Mouse (Mus musculus) lung, embryonic 16.5 days (tissue): ENCODE data around the gene Lpar3. TPM values are rescaled to one million over a fixed set of nuclear protein-coding genes. Genes with fewer than 3 reads are reported as not detected.
A peak's percentile ranks its signal among the peaks of the same experiment; 100 is the strongest.

Experiments used
- ATAC-seq: fragments of 200-750 bp; cut with Nextera tagmentation; 2 replicates; pipeline ENCODE4 v1.8.0; 2017; ENCODE audit warnings: low read depth, mild to moderate bottlenecking, moderate library complexity
- H3K27ac ChIP-seq: fragments of 300-500 bp; sonication (generic); 2 replicates; pipeline ENCODE4 v1.5.1; 2014; ENCODE audit warnings: mild to moderate bottlenecking, control low read depth, low read length
- H3K27me3 ChIP-seq: fragments of 300-500 bp; sonication (generic); 2 replicates; pipeline ENCODE4 v1.6.1; 2014; ENCODE audit warnings: low read depth, low read length, mixed read lengths; ENCODE audit not compliant: control insufficient read depth, insufficient read depth
- H3K36me3 ChIP-seq: fragments of 300-500 bp; sonication (generic); 2 replicates; pipeline ENCODE4 v1.6.1; 2014; ENCODE audit warnings: low read length; ENCODE audit not compliant: control insufficient read depth, insufficient read depth
- H3K4me1 ChIP-seq: fragments of 300-500 bp; sonication (generic); replicated peaks from 2 replicates; pipeline ENCODE4 v1.6.1; 2014; ENCODE audit warnings: low read length, mixed read lengths; ENCODE audit not compliant: control insufficient read depth, insufficient read depth
- H3K4me2 ChIP-seq: fragments of 300-500 bp; sonication (generic); 2 replicates; pipeline ENCODE4 v1.6.1; 2014; ENCODE audit warnings: low read depth, low read length, control low read depth
- H3K4me3 ChIP-seq: fragments of 300-500 bp; sonication (generic); 2 replicates; pipeline ENCODE4 v1.5.1; 2014; ENCODE audit warnings: mild to moderate bottlenecking, low read length, control low read depth
- H3K9ac ChIP-seq: fragments of 300-500 bp; sonication (generic); 2 replicates; pipeline ENCODE4 v1.6.1; 2014; ENCODE audit warnings: low read length, control low read depth
- H3K9me3 ChIP-seq: fragments of 300-500 bp; sonication (generic); 2 replicates; pipeline ENCODE4 v1.6.1; 2016; ENCODE audit warnings: low read length; ENCODE audit not compliant: control insufficient read depth
- WGBS: fragments of 180-500 bp; shearing (Covaris S2); extraction: QIAGEN DNeasy Blood & Tissue Kit; methylation state at CpG from one replicate; pipeline ENCODE4 v1.1.7; 2014; 5-methylcytosine and 5-hydroxymethylcytosine counted together
- polyA plus RNA-seq: library from polyadenylated mRNA; unstranded; fragments of >200 nt; fragmentation: Nextera tagmentation; extraction: Ambion mirVana; gene quantifications from 2 replicates; pipeline ENCODE4 v1.2.1, GENCODE M21; 2015

Gene Lpar3
- polyA plus RNA-seq, 1 experiment from 2014 or later = 2.5 TPM

DNA sequence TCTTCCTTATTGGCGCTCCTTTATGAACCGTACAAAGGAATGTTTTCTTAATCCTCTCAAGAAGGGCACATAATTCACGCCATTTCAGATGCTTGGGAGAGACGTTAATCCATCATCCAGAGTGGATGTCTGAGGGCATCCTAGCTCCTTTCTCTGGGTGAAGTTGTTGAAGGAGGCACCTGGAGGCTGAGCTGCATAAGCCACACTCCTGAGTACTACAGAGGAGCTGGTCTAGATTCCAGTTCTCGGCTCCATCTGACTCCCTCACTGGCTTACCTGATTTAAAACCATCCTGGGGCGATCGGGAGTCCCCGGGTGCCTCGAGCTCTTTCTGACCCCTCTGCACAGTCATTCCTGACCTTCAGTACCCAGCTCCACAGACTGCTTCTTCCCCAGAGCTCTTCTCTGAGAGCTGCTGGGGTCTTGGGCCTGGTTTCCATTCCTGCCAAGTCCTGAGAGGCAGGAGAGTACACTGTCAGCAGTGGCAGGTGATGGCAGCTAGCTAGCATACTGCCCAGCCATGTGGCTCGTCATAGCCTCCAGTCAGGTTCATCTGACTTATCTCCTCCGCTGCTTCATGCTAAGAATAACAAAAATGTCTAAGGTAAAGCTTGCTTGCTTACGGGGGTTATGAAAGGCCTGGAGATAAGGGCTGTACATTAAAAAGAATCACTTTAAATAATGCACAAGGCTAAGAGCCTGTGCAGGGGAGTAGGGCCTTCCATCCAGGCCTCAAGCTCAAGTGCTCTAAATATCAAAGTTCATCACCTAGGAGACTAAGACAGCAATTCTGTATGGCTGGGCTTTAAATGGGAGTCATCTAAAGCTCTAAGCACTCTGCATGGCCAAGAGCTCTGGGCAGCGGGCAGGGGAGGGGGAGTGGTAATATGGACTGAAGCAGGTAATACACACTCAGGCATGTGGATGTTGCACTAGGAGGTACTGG is 57.7 kb downstream of the Lpar3 start:
- H3K27me3 ChIP-seq = no peaks in the 10 kb centered on the region
- H3K9ac ChIP-seq = no peak overlapping the region
- H3K9me3 ChIP-seq = no peaks in the 10 kb centered on the region
- H3K4me2 ChIP-seq = no peak overlapping the region
- no peak overlapping the region for H3K27ac ChIP-seq
- no peak for ATAC-seq
- H3K4me1 ChIP-seq = peaks cover 10% of the 10 kb centered on the region; the same call in 1 of the 2 replicates
- no peak overlapping the region for H3K4me3 ChIP-seq
- no peaks in the 10 kb centered on the region for H3K36me3 ChIP-seq
- WGBS = 58% methylated on average over 13 of the region's 13 CpGs

DNA sequence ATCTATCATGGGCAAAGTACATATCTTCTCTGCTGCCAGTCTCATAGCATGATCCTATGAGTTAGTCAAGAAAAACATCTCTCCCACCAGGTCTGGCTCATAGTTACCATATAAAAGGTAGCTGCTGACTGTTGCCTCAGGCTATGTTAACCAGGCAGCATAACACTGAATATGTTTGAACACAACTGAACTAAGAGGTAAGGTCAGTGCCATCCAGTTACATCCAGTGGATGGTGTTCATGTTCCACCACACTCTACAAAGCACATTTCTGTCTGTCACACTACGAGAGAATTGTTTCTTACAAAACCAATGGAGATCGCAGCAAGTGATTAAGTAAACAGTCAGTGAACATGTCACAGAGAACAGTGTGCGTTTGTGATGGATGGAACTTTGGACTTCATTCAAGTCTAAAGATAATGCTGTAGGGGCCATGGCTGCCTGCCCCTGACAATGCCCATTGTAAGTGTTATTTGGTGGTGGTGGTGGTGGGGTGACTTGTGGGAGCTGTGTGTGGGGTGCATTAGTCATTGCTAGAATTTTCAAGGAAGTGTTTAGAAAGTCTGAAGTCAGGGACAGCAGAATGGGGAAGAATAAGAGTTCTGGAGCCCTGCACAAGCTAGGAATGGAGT is 63.1 kb downstream of the Lpar3 start:
- peak; percentile 56; the same call in 1 of the 2 replicates for ATAC-seq

GRCm38 (mm10) chr3:146286118-146286517 is 65.4 kb downstream of the Lpar3 start:
- Histone ChIP-seq H3K27ac (no peak overlapping the region), H3K4me1 (0 out of 2 replicates have a peak, but pooled peaks cover 3% of the 10 kb centered on the region), H3K27me3 (no peaks in the 10 kb centered on the region), H3K36me3 (no peaks in the 10 kb centered on the region), H3K4me3 (no peak overlapping the region), H3K9ac (no peak overlapping the region), H3K4me2 (no peak overlapping the region), H3K9me3 (no peaks in the 10 kb centered on the region)
- 52% methylated on average over 4 of the region's 4 CpGs for WGBS
- no peak for ATAC-seq

More for the DNA sequence above, 63.1 kb downstream of the Lpar3 start:
- Histone ChIP-seq H3K4me1 (0 out of 2 replicates have a peak, but pooled peaks cover 3% of the 10 kb centered on the region), H3K9ac (no peak overlapping the region), H3K27ac (no peak overlapping the region), H3K36me3 (no peaks in the 10 kb centered on the region), H3K4me2 (no peak overlapping the region), H3K9me3 (no peaks in the 10 kb centered on the region), H3K4me3 (no peak overlapping the region), H3K27me3 (no peaks in the 10 kb centered on the region)
- WGBS = 12% methylated on average over 3 of the region's 3 CpGs

GRCm38 (mm10) chr3:146291928-146292327 is 71.2 kb downstream of the Lpar3 start:
- Histone ChIP-seq H3K9me3 (no peaks in the 10 kb centered on the region), H3K27me3 (no peaks in the 10 kb centered on the region), H3K9ac (no peak overlapping the region), H3K27ac (no peak overlapping the region), H3K4me3 (no peak overlapping the region), H3K36me3 (no peaks in the 10 kb centered on the region), H3K4me1 (no peaks in the 10 kb centered on the region), H3K4me2 (no peak overlapping the region)
- ATAC-seq = no peak
- WGBS = 49% methylated on average over 3 of the region's 3 CpGs

DNA sequence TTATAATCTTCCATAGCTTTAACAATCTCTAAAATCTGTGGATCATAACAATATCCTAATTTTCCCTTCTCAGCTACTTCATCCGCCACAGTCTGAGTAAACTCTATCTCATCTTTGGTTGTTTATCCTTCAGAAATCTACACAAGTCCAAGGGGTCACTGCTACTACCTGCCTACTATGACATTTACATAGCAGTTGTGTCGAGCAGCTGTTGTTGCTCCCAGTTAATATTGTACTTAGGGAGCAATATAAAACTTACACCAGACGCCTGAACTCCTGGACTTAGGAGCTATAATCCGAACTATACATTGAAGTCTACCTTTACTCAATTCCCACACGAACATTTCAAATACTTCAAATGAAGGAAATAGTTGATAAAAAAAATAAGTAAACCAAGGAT is 71.8 kb downstream of the Lpar3 start:
- Histone ChIP-seq H3K4me3 (no peak overlapping the region), H3K27me3 (no peaks in the 10 kb centered on the region), H3K36me3 (no peaks in the 10 kb centered on the region), H3K4me1 (no peaks in the 10 kb centered on the region), H3K27ac (no peak overlapping the region), H3K9ac (no peak overlapping the region), H3K9me3 (no peaks in the 10 kb centered on the region), H3K4me2 (no peak overlapping the region)
- no peak for ATAC-seq
- WGBS = 62% methylated on average over 5 of the region's 5 CpGs

DNA sequence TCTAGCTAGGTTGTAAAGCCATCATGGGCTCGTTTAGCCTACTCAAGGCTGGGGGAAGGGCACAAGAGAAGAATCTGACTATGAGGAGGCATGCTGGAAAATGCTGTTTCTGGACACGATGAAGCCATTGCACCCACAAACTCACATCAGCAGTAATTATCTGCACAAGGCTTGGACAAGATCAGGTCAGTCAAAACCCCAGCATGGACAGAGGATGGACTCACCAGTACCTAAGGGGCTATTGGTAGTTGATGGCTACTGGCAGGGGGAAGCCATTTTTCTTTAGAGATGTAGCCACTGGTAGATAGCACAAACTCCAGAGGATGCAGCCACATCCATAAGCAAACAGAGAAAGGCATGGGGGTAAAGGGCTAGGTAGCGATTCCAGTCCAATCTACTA is 81.7 kb downstream of the Lpar3 start:
- H3K27me3 ChIP-seq = no peaks in the 10 kb centered on the region
- H3K4me3 ChIP-seq = no peak overlapping the region
- ATAC-seq = no peak
- H3K4me1 ChIP-seq = no peaks in the 10 kb centered on the region
- H3K27ac ChIP-seq = no peak overlapping the region
- WGBS = 91% methylated on average over 3 of the region's 3 CpGs
- no peaks in the 10 kb centered on the region for H3K9me3 ChIP-seq
- H3K36me3 ChIP-seq = no peaks in the 10 kb centered on the region
- no peak overlapping the region for H3K9ac ChIP-seq
- no peak overlapping the region for H3K4me2 ChIP-seq

GRCm38 (mm10) chr3:146303194-146303593 is 82.4 kb downstream of the Lpar3 start:
- no peaks in the 10 kb centered on the region for H3K4me1 ChIP-seq
- 76% methylated on average over 5 of the region's 5 CpGs for WGBS
- H3K36me3 ChIP-seq = no peaks in the 10 kb centered on the region
- ATAC-seq = no peak
- no peak overlapping the region for H3K4me3 ChIP-seq
- H3K9me3 ChIP-seq = no peaks in the 10 kb centered on the region
- H3K27me3 ChIP-seq = no peaks in the 10 kb centered on the region
- no peak overlapping the region for H3K4me2 ChIP-seq
- H3K9ac ChIP-seq = no peak overlapping the region
- H3K27ac ChIP-seq = no peak overlapping the region

GRCm38 (mm10) chr3:146304556-146305405 is 84.0 kb downstream of the Lpar3 start:
- Histone ChIP-seq H3K4me2 (no peak overlapping the region), H3K9me3 (no peaks in the 10 kb centered on the region), H3K36me3 (no peaks in the 10 kb centered on the region), H3K27me3 (no peaks in the 10 kb centered on the region), H3K9ac (no peak overlapping the region), H3K27ac (no peak overlapping the region), H3K4me3 (no peak overlapping the region), H3K4me1 (no peaks in the 10 kb centered on the region)
- 63% methylated on average over 21 of the region's 21 CpGs for WGBS
- no peak for ATAC-seq

DNA sequence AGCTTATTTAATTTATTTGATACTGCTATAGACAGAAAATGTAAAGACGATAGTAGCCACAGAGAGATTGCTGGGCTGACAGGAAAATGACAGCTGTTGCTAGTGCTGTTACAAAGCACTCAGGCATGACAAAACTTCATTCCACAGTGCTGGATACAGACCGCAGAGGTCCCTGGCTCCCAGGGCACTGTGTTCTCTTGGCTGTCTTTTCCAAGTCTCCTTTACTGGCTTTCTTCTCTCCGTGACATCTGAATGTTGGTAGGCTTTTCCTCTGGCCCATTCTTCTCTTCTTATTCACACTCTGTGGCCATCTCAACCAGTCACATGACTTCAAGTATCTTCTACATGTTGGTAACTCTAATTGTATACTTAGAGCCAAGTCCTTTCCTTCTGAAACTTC is 86.6 kb downstream of the Lpar3 start:
- Histone ChIP-seq H3K9me3 (no peaks in the 10 kb centered on the region), H3K9ac (no peak overlapping the region), H3K4me3 (no peak overlapping the region), H3K36me3 (no peaks in the 10 kb centered on the region), H3K27ac (no peak overlapping the region), H3K4me1 (no peaks in the 10 kb centered on the region), H3K4me2 (no peak overlapping the region), H3K27me3 (no peaks in the 10 kb centered on the region)
- no peak for ATAC-seq
- 56% methylated on average over 3 of the region's 3 CpGs for WGBS
